Mouse (Mus musculus) forebrain, postnatal 0 days (tissue): ENCODE data around the gene Ostm1. TPM values are rescaled to one million over a fixed set of nuclear protein-coding genes. Genes with fewer than 3 reads are reported as not detected.

Experiments used
- ATAC-seq: fragments of 200-750 bp; cut with Nextera tagmentation; 2 replicates; pipeline ENCODE4 v1.8.0; 2017; ENCODE audit warnings: mild to moderate bottlenecking, moderate library complexity
- DNase-seq: peaks from one replicate; pipeline ENCODE4 v3.0.0-alpha.2; 2015
- H3K27ac ChIP-seq: fragments of 300-500 bp; sonication (generic); 2 replicates; pipeline ENCODE4 v1.5.1; 2014; ENCODE audit warnings: low read depth, mild to moderate bottlenecking, antibody characterized with exemption, low read length, moderate library complexity, mixed read lengths
- H3K27me3 ChIP-seq: fragments of 300-500 bp; sonication (generic); 2 replicates; pipeline ENCODE4 v1.6.1; 2014; ENCODE audit warnings: mild to moderate bottlenecking, low read length, mixed read lengths; ENCODE audit not compliant: insufficient read depth
- H3K36me3 ChIP-seq: fragments of 300-500 bp; sonication (generic); 2 replicates; pipeline ENCODE4 v1.6.1; 2014; ENCODE audit warnings: mild to moderate bottlenecking, moderate library complexity; ENCODE audit not compliant: insufficient read depth
- H3K4me1 ChIP-seq: fragments of 300-500 bp; sonication (generic); 2 replicates; pipeline ENCODE4 v1.6.1; 2014; ENCODE audit warnings: antibody characterized with exemption; ENCODE audit not compliant: insufficient read depth
- H3K4me2 ChIP-seq: fragments of 300-500 bp; sonication (generic); 2 replicates; pipeline ENCODE4 v1.6.1; 2014; ENCODE audit warnings: low read depth, mild to moderate bottlenecking, moderate library complexity
- H3K4me3 ChIP-seq: fragments of 300-500 bp; sonication (generic); 2 replicates; pipeline ENCODE4 v1.5.1; 2014; ENCODE audit warnings: low read depth, low read length, mixed read lengths
- H3K9ac ChIP-seq: fragments of 300-500 bp; sonication (generic); 2 replicates; pipeline ENCODE4 v1.6.1; 2014; ENCODE audit warnings: mild to moderate bottlenecking
- H3K9me3 ChIP-seq: fragments of 300-500 bp; sonication (generic); 2 replicates; pipeline ENCODE4 v1.6.1; 2016; ENCODE audit warnings: low read length
- CTCF ChIP-seq: sonication (generic); IDR thresholded peaks from 2 replicates; pipeline ENCODE4 v1.5.1; 2016; ENCODE audit warnings: antibody characterized with exemption, control low read depth, low read depth
- WGBS: fragments of 180-500 bp; shearing (Covaris S2); extraction: QIAGEN DNeasy Blood & Tissue Kit; methylation state at CpG from one replicate; pipeline ENCODE4 v1.1.7; 2014; 5-methylcytosine and 5-hydroxymethylcytosine counted together
- polyA plus RNA-seq: library from polyadenylated mRNA; unstranded; fragments of >200 nt; fragmentation: Nextera tagmentation; extraction: Ambion mirVana; gene quantifications from 2 replicates; pipeline ENCODE4 v1.2.1, GENCODE M21; 2015
- total RNA-seq: library from RNA; depleted of rRNA; stranded (reverse); fragments of >200 nt; gene quantifications from 2 replicates; pipeline ENCODE4 v1.2.3, GENCODE M21; 2014

Ostm1 gene
- total and polyA plus RNA-seq, 2 experiments from 2014 or later = 39.2 to 44.6 TPM

DNA sequence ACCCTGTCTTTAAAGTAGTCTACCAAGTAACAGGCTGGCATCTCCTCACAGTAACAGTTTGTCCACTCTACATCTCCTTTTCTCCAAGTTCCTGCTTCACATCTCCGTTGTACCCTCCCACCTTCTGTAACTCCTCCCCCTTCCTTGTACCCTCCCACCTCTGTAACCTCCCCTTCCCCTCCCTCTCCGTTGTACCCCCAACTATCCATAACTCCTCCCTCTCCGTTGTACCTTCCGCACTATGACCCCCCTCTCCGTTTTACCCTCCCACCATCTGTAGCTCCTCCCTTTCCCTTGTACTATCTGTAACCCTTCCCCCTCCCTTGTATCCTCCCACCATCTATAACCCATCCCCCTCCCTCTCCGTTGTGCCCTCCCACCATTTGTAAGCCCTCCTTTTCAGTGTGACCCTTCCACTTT, 97.0 kb downstream of the Ostm1 start:
- no peak overlapping the region for H3K4me3 ChIP-seq
- peak overlapping the region; percentile 71; the same call in 1 of the 2 replicates for H3K4me2 ChIP-seq

DNA sequence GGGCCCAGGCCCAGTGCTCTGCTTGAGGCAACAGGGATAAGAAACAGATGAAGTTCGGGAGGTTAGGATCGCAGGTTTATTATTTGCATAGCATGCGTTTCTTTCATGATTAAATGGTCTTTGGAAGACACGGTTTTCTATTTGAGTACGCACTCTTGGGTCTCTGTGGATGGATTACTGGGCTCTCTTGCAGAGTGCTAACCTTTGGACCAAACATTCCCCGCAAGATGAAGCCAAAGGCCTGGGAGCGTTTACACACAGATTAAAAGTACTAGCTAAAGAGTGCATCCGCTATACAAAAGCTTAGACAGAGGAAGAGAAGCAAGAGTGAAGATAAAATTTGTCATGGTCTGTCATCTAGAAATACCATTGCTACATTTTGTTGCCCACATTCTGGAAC, 98.8 kb downstream of the Ostm1 start:
- WGBS = 87% methylated on average over 8 of the region's 8 CpGs

More for the DNA sequence above, 97.0 kb downstream of the Ostm1 start:
- DNase-seq (no peak), ATAC-seq (no peak)
- Histone ChIP-seq H3K4me1 (peaks cover 6% of the 10 kb centered on the region; the same call in 1 of the 2 replicates), H3K9ac (no peak overlapping the region), H3K9me3 (no peaks in the 10 kb centered on the region), H3K27ac (no peak overlapping the region), H3K36me3 (peaks cover 8% of the 10 kb centered on the region; the same call in 1 of the 2 replicates), H3K27me3 (no peaks in the 10 kb centered on the region)
- TF ChIP-seq CTCF = no peak
- whole genome bisulfite sequencing = 23% methylated on average over 6 of the region's 6 CpGs

DNA sequence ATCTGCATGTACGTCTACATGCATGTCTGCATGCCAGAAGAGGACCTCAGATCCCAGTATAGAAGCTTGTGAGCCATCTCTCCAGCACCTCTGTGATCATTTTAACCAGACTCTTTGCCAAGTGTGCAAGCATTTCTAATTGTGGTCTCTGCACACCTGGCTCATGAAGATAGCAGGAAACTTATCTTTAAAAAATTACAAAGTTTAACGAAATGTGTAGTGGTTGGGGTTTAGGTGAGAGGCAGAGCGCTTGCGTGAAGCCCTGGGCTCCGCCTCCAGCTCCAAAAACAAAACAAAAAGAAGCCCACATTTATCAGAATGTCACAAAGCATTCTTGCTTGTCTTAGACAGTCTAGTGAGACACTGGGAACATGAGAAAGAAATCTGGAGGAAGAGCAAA, 104.3 kb downstream of the Ostm1 start:
- Histone ChIP-seq H3K4me1 (no peaks in the 10 kb centered on the region), H3K9me3 (no peaks in the 10 kb centered on the region), H3K27me3 (no peaks in the 10 kb centered on the region), H3K9ac (no peak overlapping the region), H3K4me2 (no peak overlapping the region), H3K27ac (no peak overlapping the region), H3K4me3 (no peak overlapping the region), H3K36me3 (peaks cover 8% of the 10 kb centered on the region; the same call in 1 of the 2 replicates)
- ATAC-seq = no peak
- no peak for DNase-seq
- no peak for TF ChIP-seq CTCF
- WGBS = 82% methylated on average over 5 of the region's 5 CpGs

More for the DNA sequence above, 98.8 kb downstream of the Ostm1 start:
- Histone ChIP-seq H3K27me3 (no peaks in the 10 kb centered on the region), H3K9ac (no peak overlapping the region), H3K9me3 (no peaks in the 10 kb centered on the region), H3K27ac (no peak overlapping the region), H3K36me3 (peaks cover 8% of the 10 kb centered on the region; the same call in 1 of the 2 replicates), H3K4me3 (no peak overlapping the region), H3K4me2 (no peak overlapping the region), H3K4me1 (peaks cover 6% of the 10 kb centered on the region; the same call in 1 of the 2 replicates)
- no peak for TF ChIP-seq CTCF
- DNase-seq (no peak), ATAC-seq (no peak)

- ATAC-seq (no peak), DNase-seq (no peak)
- H3K4me3 ChIP-seq = no peak overlapping the region
- TF ChIP-seq CTCF = no peak
- WGBS = 71% methylated on average over 1 of the region's 1 CpGs
- H3K27me3 ChIP-seq = no peaks in the 10 kb centered on the region
- H3K27ac ChIP-seq = no peak overlapping the region
- H3K36me3 ChIP-seq = no peaks in the 10 kb centered on the region
- no peak overlapping the region for H3K9ac ChIP-seq
- no peaks in the 10 kb centered on the region for H3K4me1 ChIP-seq
- H3K4me2 ChIP-seq = no peak overlapping the region
- H3K9me3 ChIP-seq = no peaks in the 10 kb centered on the region
Observed at GRCm38 (mm10) chr10:42689694-42690093, 106.1 kb downstream of the Ostm1 start.

DNA sequence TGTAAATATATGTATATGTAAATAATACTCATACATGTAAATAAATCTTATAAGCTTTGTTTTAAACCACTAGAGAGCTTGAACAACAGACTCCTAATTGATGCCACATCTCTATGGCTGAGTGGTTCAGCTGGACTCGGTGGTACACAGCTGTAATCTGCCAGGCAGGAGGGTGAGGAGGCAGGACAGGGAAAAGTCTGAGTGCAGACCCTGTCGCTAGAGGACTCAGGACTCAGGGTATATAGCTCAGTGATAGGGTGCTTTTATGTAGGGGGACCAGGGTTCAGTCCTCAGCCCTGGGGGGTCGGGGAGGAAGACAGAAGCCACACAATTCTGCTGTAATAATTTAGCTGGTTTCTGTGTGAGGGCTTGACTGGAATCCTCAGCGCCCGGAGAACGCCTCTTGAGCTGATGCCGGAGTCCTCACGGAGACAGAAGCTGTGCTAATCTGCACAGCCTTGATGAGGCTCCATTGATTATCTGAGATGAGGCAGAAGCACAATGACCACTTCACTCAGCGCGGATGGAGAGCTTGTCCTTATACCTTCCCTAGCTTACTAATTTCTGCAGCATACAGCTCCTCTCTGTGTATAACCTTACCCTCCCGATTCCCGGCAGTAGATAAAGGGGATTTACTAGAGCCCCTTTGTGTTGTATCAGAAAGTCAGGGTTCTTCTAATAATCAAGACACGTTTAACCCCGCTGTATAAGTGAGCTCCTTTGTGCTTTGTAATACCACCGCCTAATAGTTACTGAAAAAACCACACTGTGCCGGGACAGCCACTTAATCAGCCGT, 106.8 kb downstream of the Ostm1 start:
- DNase-seq (peak; percentile 32), ATAC-seq (peak; percentile 68)
- Histone ChIP-seq H3K4me1 (no peaks in the 10 kb centered on the region), H3K36me3 (no peaks in the 10 kb centered on the region), H3K9me3 (no peaks in the 10 kb centered on the region), H3K4me3 (no peak overlapping the region), H3K27me3 (no peaks in the 10 kb centered on the region), H3K9ac (peak overlapping the region; percentile 43; the same call in 1 of the 2 replicates), H3K27ac (no peak overlapping the region), H3K4me2 (peak overlapping the region; percentile 28)
- WGBS = 9% methylated on average over 17 of the region's 17 CpGs
- TF ChIP-seq CTCF = no peak

- H3K4me1 ChIP-seq = no peaks in the 10 kb centered on the region
- no peak overlapping the region for H3K27ac ChIP-seq
- no peak for DNase-seq
- no peaks in the 10 kb centered on the region for H3K27me3 ChIP-seq
- peak; percentile 60; the same call in 1 of the 2 replicates for ATAC-seq
- no peak for TF ChIP-seq CTCF
- no peak overlapping the region for H3K4me3 ChIP-seq
- H3K36me3 ChIP-seq = no peaks in the 10 kb centered on the region
- 47% methylated on average over 2 of the region's 2 CpGs for WGBS
- H3K9ac ChIP-seq = no peak overlapping the region
- peak overlapping the region; percentile 28; the same call in 1 of the 2 replicates for H3K4me2 ChIP-seq
- no peaks in the 10 kb centered on the region for H3K9me3 ChIP-seq
Observed at GRCm38 (mm10) chr10:42691051-42691450, 107.4 kb downstream of the Ostm1 start.

- Histone ChIP-seq H3K4me2 (no peak overlapping the region), H3K4me1 (no peaks in the 10 kb centered on the region), H3K27me3 (no peaks in the 10 kb centered on the region), H3K36me3 (no peaks in the 10 kb centered on the region), H3K9ac (no peak overlapping the region), H3K27ac (no peak overlapping the region), H3K4me3 (no peak overlapping the region), H3K9me3 (no peaks in the 10 kb centered on the region)
- ATAC-seq = no peak
- 92% methylated on average over 2 of the region's 2 CpGs for WGBS
- TF ChIP-seq CTCF = no peak
- no peak for DNase-seq
Observed at GRCm38 (mm10) chr10:42692095-42692494, 108.5 kb downstream of the Ostm1 start.
